Mouse (Mus musculus) adrenal gland, adult 8-10 months (tissue): ENCODE measurements around the gene Plekha6. TPM values are rescaled to one million over a fixed set of nuclear protein-coding genes. Genes with fewer than 3 reads are reported as not detected.

Experiments used
- DNase-seq: peaks from one replicate; pipeline ENCODE4 v3.0.0; 2022
- total RNA-seq, 4 experiments: library from RNA; stranded (reverse); gene quantifications; 2 replicates each; pipeline ENCODE4 v1.2.4; 2022

Plekha6 gene
- total RNA-seq, 4 experiments from 2014 or later, result 16.1 to 56.7 (median 33.1) TPM

DNA sequence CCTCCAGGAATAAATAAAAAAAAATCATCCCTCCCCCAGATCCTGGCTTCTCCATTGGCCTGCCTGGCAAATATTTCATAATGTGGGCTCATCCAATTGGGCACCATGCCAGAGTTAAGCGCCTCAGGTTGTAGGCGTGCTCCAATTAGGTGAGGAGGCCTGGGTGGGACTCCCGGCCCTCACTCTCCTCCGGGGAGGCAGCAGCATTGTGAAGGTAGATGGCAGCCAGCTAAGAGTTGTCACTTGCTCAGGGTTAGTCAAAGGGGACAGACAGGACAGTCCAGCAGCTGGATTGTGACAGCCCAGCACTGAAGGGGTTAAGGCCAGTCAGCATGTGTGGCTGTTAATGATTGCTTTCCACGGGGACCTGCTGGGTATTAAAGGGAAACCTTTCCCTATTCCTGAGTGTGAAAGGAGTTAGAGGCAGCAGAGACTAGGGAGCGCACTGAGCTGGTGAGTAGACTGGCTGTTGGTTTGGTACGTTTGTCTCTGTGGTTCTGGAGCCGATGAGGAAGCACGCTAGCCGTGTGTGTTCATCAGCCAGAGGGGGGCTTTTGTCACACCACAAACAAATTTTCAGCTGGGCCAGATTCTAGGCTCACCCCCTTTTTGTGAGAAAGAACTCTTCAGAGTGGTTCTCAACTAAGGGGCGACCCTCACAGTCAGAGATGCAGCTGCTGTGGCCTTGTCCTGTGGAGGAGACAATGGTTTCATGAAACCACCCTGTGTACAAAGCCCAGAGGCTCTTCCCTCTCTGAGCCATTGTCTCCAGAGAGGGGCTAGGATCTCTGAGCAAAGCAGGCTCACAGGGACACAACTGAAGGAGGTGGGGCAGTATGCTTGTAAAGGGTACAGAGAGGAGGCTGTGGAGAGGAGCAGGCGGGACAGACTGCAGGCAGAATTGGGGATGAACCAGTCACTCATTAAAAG, 81.9 kb downstream of the Plekha6 start:
- no peak for DNase-seq

DNA sequence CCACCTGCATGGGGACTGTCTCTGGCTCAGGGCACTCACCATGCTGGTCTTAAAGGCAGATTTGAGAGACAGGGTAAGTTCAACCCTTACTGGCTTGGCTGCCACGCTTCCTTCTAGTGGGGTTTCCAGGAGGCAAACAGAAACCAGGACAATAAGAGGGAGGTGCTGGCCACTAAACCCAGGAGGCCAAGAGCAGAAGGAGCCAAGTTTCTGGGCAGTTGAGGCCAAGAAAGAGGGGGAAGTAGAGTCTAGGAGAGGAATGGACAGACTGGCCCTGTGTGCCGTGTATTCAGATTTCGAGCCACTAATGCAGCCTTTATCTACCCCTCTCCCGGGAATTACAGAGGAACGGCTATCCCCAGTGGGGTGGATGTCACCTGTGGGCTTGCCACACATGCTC, 83.2 kb downstream of the Plekha6 start:
- DNase-seq, result no peak

GRCm38 (mm10) chr1:133250761-133251160, 86.8 kb downstream of the Plekha6 start:
- DNase-seq, result no peak

DNA sequence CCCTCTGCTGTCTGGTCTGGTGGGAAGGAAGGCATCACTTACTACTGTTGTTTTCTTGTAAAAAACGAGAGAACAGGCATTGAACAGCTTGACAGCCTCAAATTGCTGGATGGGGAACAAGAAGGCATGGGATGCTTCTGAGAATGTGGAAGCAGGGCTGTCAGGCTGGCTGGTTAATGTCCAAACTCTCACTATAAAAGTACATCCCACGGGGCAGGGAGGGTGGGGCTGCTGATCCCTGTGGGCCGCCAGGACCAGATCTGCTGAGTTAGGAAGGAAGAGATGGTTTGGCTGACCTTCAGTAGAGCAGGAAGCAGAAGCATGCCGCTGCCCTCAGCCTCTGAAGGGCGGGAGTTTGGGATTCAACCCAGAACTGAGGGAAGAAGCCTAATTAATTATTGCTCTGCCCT, 87.6 kb downstream of the Plekha6 start:
- DNase-seq, result peak; percentile 54

DNA sequence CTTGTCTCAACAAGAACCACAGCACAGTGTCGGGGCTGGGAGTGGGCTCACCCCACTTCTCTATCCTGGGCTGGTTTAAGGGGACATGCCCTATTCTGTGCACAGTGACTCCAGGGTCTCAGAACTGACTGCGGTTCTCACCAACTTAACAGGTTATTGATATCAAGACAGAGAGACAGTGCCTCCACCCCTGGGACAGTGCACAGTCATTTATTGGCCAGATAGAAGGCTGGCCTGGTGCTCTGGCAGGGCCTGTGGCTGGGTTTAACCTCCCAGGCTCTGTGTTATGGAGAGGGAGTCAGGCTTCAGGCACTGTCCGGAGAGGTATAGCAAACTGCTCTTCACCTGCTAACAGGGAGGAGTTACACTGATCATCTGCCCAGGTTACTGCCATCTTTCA, 88.2 kb downstream of the Plekha6 start:
- DNase-seq, result no peak

GRCm38 (mm10) chr1:133252801-133253531, 89.0 kb downstream of the Plekha6 start:
- DNase-seq, result no peak

DNA sequence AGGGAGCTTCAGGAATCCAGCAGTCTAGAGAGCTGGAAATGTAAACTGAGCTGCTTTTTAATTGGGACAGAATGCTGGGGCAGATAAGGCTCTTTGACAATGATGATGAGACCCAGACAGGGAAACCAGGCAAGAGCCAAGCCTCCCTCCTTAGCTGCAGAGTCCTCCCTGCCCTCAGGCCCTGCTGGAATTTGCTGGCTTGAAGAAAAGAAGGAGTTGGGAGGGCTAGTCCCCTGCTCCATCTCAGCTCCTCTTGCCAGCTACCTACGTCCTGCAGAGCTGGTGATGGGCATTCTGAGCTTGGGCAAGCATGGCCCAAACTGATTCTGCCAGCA, 89.5 kb downstream of the Plekha6 start:
- DNase-seq, result no peak

GRCm38 (mm10) chr1:133254226-133254625, 90.2 kb downstream of the Plekha6 start:
- no peak for DNase-seq

- DNase-seq, result no peak
Measured at GRCm38 (mm10) chr1:133254856-133255764, 91.1 kb downstream of the Plekha6 start.

DNA sequence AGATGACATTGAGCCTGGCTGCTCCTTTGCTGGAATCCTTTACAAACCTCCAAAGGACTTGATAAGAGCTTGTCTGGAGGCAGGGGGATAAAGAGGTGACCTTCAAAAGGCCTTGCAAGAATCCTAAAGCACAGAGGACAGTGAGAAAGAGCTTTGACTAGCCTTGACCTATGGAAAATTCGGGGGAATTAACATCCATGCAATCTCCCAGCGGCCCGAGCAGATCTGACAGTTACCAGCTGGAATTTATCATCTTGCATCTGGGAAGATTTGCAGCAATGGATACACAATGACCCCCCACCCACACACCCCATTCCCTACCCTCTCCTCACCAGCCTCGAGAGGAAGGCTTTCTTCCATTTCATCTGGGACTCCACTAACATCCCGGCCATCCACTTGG, 91.8 kb downstream of the Plekha6 start:
- DNase-seq, result no peak

DNA sequence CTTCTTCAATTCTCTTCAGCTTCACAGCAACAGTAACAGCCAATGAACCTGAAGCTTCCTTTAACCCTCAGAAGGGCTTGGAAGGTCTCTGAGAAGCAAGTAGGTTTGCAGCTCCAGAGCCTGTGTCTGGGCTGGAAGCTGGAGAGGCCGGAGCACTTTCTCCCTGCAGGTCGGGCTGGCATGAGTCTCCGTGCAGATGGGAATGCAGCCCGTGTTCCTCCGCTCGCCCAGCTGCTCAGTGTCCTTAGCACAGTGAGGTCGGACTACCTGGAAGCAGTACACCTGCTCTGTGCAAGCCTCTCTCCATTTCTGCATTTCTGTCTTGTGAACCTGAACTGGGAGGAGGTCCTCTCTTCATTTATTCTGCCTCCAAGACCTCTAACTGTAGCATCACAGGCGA, 92.3 kb downstream of the Plekha6 start:
- no peak for DNase-seq

GRCm38 (mm10) chr1:133258694-133259093, 94.7 kb downstream of the Plekha6 start:
- DNase-seq, result no peak

DNA sequence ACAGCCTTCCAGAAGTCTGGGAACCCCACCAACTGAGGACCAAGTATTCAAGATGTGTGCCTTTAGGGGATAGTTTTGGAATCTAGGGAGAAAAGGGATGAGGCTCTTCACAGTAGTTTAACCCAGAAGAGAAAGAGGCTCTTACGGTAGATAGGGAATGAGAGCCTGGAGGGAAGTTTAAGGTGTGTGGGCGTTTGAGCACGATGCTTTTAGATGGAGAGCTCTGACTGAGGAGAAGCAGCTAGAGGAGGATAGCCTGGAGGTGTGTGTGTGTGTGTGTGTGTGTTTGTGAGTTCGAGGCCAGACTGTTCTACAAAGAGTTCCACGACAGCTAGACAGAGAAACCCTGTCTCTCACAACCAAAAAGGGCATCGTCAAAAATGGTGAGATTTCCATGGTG, 98.6 kb downstream of the Plekha6 start:
- DNase-seq, result no peak

GRCm38 (mm10) chr1:133263134-133263533, 99.1 kb downstream of the Plekha6 start:
- DNase-seq, result no peak

- DNase-seq, result no peak
Measured at GRCm38 (mm10) chr1:133264367-133264766, 100.4 kb downstream of the Plekha6 start.

DNA sequence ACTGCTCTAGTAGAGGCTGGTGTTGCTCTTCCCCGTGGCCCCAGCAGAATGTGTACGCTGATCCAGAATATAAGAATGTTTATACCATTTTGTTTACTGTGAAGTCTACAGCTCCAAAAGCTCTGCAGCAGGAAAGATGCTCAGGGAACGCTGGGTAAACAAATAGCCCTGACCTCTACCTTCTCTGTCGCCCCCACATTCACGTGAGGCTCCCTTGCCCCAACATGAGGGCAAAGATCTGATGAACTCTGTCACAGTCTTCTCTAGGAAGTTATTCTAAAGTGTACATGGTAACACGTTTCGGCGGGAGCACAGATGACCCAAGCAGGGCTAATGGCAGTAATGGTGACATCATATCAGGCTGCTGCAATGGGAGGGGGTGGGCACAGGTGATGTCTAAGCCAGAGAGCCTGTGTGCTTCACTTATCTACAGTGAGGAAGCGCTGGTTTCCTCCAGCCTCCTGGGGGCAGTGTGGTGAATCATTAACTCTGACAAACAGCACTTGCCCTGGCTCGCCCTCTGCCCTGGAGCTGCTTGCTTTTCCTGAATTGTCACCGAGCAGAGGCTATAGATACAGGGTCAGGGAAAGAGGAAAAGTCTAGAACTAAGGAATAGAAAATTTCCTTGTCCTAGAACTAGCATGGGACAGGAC, 101.2 kb downstream of the Plekha6 start:
- no peak for DNase-seq

GRCm38 (mm10) chr1:133267094-133267493, 103.1 kb downstream of the Plekha6 start:
- DNase-seq, result no peak

- no peak for DNase-seq
Measured at GRCm38 (mm10) chr1:133267813-133268492, 103.9 kb downstream of the Plekha6 start.

DNA sequence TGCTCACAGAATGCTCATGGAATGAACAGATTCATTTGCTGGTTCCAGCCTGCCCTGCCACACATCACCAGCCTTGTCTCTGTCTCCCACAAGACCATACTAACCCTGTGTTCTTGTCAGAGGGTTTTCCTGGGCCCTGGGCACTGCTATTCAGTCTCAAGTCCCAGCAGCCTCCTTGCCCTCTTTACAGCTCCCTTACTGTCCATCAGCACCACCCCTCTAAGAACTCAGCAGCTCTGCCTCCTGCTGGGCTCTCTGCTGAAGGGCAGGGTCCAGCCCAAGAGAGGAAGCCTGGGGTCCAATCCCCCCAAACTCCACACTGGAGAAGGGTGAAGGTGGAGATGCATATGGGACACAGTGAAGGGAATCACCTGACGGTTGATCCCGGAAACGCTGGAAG, 104.5 kb downstream of the Plekha6 start:
- no peak for DNase-seq

GRCm38 (mm10) chr1:133270336-133270735, 106.3 kb downstream of the Plekha6 start:
- DNase-seq, result no peak

DNA sequence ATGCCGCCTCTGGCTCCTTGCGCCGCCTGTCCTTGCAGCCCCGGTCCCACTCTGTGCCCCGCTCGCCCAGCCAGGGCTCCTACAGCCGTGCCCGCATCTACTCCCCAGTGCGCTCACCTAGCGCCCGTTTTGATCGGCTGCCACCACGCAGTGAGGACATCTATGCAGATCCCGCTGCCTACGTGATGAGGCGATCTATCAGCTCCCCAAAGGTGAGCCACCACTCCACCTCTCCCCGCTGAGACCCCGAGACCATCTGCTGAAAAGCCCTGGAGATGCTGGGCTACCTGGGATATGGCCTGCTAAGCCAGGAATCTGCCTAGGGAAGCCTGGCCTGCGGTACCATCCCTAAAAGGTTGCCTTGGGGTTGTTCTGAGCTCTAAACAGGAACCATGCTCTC, 110.2 kb downstream of the Plekha6 start:
- DNase-seq, result no peak

GRCm38 (mm10) chr1:133276983-133277382, 113.0 kb downstream of the Plekha6 start:
- no peak for DNase-seq
